Mouse (Mus musculus) heart, postnatal 0 days (tissue): ENCODE results near the gene Zbtb8os.

Source experiments
- CTCF ChIP-seq: IDR thresholded peaks from 2 replicates; pipeline ENCODE4 v1.5.1; 2016; ENCODE audit warnings: antibody characterized with exemption, control low read depth, low read depth
- EP300 ChIP-seq: IDR thresholded peaks from 2 replicates; pipeline ENCODE4 v1.6.1; 2016; ENCODE audit warnings: antibody characterized with exemption, low read depth

DNA sequence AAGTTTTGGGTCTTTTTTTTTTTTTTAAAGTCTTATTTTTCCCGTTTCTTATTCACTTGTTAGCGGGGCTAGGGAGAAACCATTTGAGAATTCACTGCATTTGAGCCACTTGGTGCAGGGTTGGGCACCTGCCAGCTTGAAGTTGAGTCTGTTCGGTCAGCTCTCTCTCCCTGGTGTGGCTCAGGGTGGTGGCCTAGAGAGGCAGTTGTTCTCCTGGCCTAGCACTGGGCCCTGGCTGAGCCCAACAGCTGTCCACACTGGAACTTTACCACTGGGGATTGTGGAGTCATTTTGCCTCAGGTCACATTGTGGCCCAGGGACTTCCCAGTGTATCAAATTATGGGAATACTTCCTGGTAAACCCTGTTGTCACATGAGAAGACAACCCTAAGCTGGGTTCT, 47.4 kb upstream of the Zbtb8os start:
- TF ChIP-seq CTCF (no peak), EP300 (no peak)
